Mouse (Mus musculus) hindbrain, embryonic 10.5 days (tissue): ENCODE measurements around the gene Ftcd. TPM values are rescaled to one million over a fixed set of nuclear protein-coding genes. Genes with fewer than 3 reads are reported as not detected.

ENCODE experiments used
- DNase-seq: peaks from one replicate; pipeline ENCODE4 v3.0.0-alpha.2; 2017; ENCODE audit warnings: low spot score
- H3K27ac ChIP-seq: fragments of 300-500 bp; sonication (generic); 2 replicates; pipeline ENCODE4 v1.5.1; 2016; ENCODE audit warnings: mild to moderate bottlenecking, moderate library complexity
- H3K27me3 ChIP-seq: fragments of 300-500 bp; sonication (generic); 2 replicates; pipeline ENCODE4 v1.6.1; 2016; ENCODE audit warnings: mild to moderate bottlenecking; ENCODE audit not compliant: poor library complexity, insufficient read depth, severe bottlenecking
- H3K36me3 ChIP-seq: fragments of 300-500 bp; sonication (generic); 2 replicates; pipeline ENCODE4 v1.6.1; 2016; ENCODE audit warnings: mild to moderate bottlenecking, moderate library complexity
- H3K4me1 ChIP-seq: fragments of 300-500 bp; sonication (generic); replicated peaks from 2 replicates; pipeline ENCODE4 v1.6.1; 2016; ENCODE audit warnings: mild to moderate bottlenecking
- H3K4me3 ChIP-seq: fragments of 300-500 bp; sonication (generic); 2 replicates; pipeline ENCODE4 v1.5.1; 2016; ENCODE audit warnings: mild to moderate bottlenecking, moderate library complexity
- H3K9me3 ChIP-seq: fragments of 300-500 bp; sonication (generic); 2 replicates; pipeline ENCODE4 v1.6.1; 2016; ENCODE audit warnings: mild to moderate bottlenecking, moderate library complexity
- WGBS: fragments of 180-500 bp; shearing (Covaris S2); methylation state at CpG from one replicate; pipeline ENCODE4 v1.1.7; 2016; 5-methylcytosine and 5-hydroxymethylcytosine counted together
- polyA plus RNA-seq: library from polyadenylated mRNA; unstranded; fragments of >200 nt; fragmentation: Nextera tagmentation; extraction: Ambion mirVana; gene quantifications from 2 replicates; pipeline ENCODE4 v1.2.1, GENCODE M21; 2016

The Ftcd gene
- polyA plus RNA-seq, result not detected in 2 replicates

DNA sequence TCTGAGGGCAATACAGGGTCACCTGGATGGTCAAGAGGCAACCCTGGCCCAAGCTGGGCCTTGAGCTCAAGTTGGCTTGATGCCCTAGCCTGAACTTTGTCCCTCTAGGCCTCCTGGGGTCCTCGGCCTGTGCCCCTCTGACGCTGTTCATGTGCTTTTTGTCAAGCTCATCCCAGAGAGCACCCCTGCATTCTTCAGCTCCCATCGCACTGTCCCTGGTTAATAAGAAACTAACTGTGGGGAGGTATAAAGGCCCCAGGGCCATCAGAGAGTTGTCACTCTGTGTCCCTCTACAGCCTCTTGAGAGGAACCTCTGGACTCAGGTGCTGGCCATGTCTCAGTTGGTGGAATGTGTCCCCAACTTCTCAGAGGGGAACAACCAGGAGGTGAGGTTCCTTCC, at the start of gene Ftcd:
TSS of gene Ftcd (plus strand) at position 275 of the 400 bp plus-strand sequence.
- no peak for DNase-seq
- Histone ChIP-seq H3K36me3 (no peaks in the 10 kb centered on the region), H3K4me1 (0 out of 2 replicates have a peak, but pooled peaks cover 6% of the 10 kb centered on the region), H3K9me3 (0 out of 2 replicates have a peak, but pooled peaks cover 5% of the 10 kb centered on the region), H3K4me3 (no peak within 1 kb of the TSS), H3K27ac (no peak within 1 kb of the TSS; the same call in 1 of the 2 replicates), H3K27me3 (no peaks in the 10 kb centered on the region)
- WGBS, result 83% methylated on average over 3 of the region's 3 CpGs

DNA sequence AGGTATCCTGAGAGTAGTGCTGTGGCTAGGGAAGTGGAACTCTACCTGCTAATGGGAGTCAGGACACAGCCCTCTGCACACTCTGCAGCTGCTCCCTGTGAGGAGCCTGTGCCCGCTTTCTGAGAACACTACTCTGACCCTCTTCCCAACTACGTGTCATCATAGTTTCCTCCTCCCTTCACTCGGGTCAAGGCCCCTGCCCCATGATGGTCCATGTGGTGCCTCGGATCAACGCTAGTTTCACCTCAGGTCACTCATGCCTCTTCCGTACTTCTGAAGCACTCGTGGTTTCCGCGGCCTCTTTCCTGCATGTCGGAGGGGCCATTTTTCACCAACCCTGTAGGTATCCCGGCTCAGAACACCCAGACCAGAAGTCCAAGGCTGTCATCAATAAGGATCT, 44.5 kb upstream of the Ftcd start:
- Histone ChIP-seq H3K27ac (peak overlapping the region; percentile 86), H3K4me1 (peaks cover 37% of the 10 kb centered on the region), H3K36me3 (peaks cover 34% of the 10 kb centered on the region), H3K9me3 (no peaks in the 10 kb centered on the region), H3K27me3 (no peaks in the 10 kb centered on the region), H3K4me3 (peak overlapping the region; percentile 71)
- 2% methylated on average over 11 of the region's 11 CpGs for WGBS
- no peak for DNase-seq

GRCm38 (mm10) chr10:76531375-76531774, 44.1 kb upstream of the Ftcd start, which contains the start of gene Lss:
Gene Lss, plus strand, starts transcription at chr10:76531588.
- peak; percentile 98 for DNase-seq
- Histone ChIP-seq H3K4me3 (peak within 1 kb of the TSS; percentile 71), H3K4me1 (peaks cover 37% of the 10 kb centered on the region), H3K27me3 (no peaks in the 10 kb centered on the region), H3K36me3 (peaks cover 38% of the 10 kb centered on the region), H3K27ac (peak within 1 kb of the TSS; percentile 86), H3K9me3 (no peaks in the 10 kb centered on the region)
- whole genome bisulfite sequencing, result under 1% methylated on average over 37 of the region's 37 CpGs

GRCm38 (mm10) chr10:76531828-76532227, 43.6 kb upstream of the Ftcd start:
- Histone ChIP-seq H3K36me3 (peaks cover 43% of the 10 kb centered on the region), H3K4me1 (peaks cover 37% of the 10 kb centered on the region), H3K27me3 (no peaks in the 10 kb centered on the region), H3K9me3 (no peaks in the 10 kb centered on the region), H3K4me3 (peak overlapping the region; percentile 71), H3K27ac (peak overlapping the region; percentile 86)
- WGBS, result under 1% methylated on average over 14 of the region's 14 CpGs
- no peak for DNase-seq

GRCm38 (mm10) chr10:76535526-76535925, 39.9 kb upstream of the Ftcd start:
- DNase-seq, result no peak
- no peaks in the 10 kb centered on the region for H3K27me3 ChIP-seq
- H3K36me3 ChIP-seq, result peaks cover 80% of the 10 kb centered on the region
- H3K9me3 ChIP-seq, result no peaks in the 10 kb centered on the region
- H3K27ac ChIP-seq, result no peak overlapping the region
- 95% methylated on average over 7 of the region's 7 CpGs for WGBS
- H3K4me1 ChIP-seq, result peaks cover 33% of the 10 kb centered on the region
- H3K4me3 ChIP-seq, result no peak overlapping the region

GRCm38 (mm10) chr10:76537619-76538018, 37.8 kb upstream of the Ftcd start:
- H3K27ac ChIP-seq, result no peak overlapping the region
- 90% methylated on average over 9 of the region's 9 CpGs for WGBS
- DNase-seq, result no peak
- peaks cover 14% of the 10 kb centered on the region for H3K4me1 ChIP-seq
- H3K4me3 ChIP-seq, result no peak overlapping the region
- no peaks in the 10 kb centered on the region for H3K27me3 ChIP-seq
- peaks cover 99% of the 10 kb centered on the region for H3K36me3 ChIP-seq
- no peaks in the 10 kb centered on the region for H3K9me3 ChIP-seq

DNA sequence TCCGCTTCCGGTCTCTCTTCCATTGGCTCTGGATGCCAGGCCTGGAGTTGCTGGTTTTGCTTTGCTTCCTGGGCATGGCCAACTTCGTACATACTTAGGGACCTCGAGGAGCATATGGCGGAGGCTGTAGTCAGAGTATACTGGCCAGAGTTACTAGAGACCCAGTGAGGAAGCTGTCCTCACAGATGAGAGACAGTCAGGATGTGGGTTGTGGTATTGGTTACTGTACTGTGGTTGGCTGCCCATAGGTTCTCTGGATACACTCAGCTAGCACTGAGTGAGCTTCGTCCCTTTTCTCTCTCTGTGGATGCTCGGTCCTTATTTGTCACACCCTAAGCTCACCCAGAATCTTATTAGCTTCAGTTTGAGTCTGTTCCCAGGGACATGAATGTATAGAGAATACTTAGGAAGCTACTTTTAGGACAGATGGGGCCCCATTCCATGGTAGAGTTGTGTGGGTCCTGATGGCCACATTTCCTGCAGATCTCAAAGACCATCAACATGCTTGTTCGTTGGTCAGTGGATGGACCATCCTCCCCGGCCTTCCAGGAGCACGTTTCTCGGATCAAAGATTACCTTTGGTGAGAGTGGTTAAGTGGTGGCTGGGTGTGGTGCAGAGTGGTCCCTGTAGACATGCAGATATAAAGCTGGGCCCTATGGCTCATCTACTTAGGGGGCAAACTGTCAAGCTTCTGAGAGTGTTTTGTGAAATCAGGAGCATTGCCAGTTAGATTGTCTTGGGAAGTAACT, 33.9 kb upstream of the Ftcd start:
- Histone ChIP-seq H3K27ac (no peak overlapping the region), H3K36me3 (peaks cover 100% of the 10 kb centered on the region), H3K4me3 (no peak overlapping the region), H3K4me1 (no peaks in the 10 kb centered on the region), H3K27me3 (no peaks in the 10 kb centered on the region), H3K9me3 (no peaks in the 10 kb centered on the region)
- DNase-seq, result no peak
- WGBS, result 95% methylated on average over 11 of the region's 11 CpGs

DNA sequence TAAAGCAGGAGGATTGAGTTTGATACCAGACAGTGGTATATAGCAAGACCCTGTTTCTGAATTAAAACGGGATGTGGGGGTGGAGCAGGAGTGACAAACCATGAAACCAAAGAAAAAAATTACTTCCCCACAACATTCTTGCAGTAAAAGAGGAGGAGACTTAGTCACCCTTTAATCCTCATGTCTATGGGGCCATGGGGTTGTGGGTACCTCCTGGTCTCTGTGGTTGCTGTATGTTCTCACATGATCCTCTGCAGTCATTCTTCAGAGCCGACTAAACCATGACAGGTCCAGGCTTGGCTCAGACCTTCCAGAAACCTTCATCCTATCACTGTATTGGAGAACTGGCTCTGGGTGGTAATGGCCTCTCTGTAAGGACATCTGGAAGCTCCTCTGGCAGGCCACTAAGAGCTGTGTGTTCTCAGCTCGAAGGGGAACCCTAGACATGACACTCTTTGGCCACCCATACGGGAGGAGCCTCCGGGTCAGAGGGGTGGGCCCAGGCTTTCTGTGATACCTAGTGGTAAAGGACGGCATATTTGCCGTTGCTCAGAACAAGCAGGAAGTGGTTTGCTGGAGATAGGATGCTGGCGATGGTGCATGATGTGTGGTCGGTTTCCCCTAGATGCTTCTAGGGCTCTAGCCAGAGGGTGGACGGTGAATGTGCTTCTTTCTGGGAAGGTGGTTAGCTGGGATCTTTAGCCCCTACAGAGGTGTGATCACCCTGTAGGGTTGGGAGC, 32.6 kb upstream of the Ftcd start:
- Histone ChIP-seq H3K27ac (no peak overlapping the region), H3K36me3 (peaks cover 100% of the 10 kb centered on the region), H3K4me1 (no peaks in the 10 kb centered on the region), H3K27me3 (no peaks in the 10 kb centered on the region), H3K4me3 (no peak overlapping the region), H3K9me3 (no peaks in the 10 kb centered on the region)
- DNase-seq, result no peak
- WGBS, result 92% methylated on average over 10 of the region's 10 CpGs

- no peaks in the 10 kb centered on the region for H3K9me3 ChIP-seq
- H3K27me3 ChIP-seq, result no peaks in the 10 kb centered on the region
- H3K36me3 ChIP-seq, result peaks cover 100% of the 10 kb centered on the region
- 92% methylated on average over 8 of the region's 8 CpGs for WGBS
- no peak overlapping the region for H3K4me3 ChIP-seq
- no peak overlapping the region for H3K27ac ChIP-seq
- no peaks in the 10 kb centered on the region for H3K4me1 ChIP-seq
- no peak for DNase-seq
Measured at GRCm38 (mm10) chr10:76546566-76546965, 28.9 kb upstream of the Ftcd start.

DNA sequence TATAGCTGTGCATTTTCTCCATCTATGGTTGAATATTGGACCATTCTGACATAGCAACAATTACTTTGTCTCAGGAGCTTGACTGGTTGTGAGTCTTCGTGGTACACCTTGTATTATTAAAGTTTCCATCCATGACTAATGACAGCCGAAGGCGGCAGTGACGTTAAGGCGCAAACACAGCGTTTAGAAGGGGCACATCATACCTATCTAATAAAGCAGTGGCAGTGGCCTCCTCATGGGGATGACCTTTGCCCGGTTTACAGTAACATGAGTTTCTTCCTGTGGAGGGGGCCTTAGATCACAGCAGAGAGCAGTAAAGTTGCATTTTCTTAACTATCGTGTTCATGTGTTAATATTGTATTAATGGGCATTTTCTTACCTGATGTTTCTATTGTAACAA, 27.2 kb upstream of the Ftcd start:
- Histone ChIP-seq H3K9me3 (no peaks in the 10 kb centered on the region), H3K36me3 (peaks cover 100% of the 10 kb centered on the region), H3K4me3 (no peak overlapping the region), H3K27me3 (no peaks in the 10 kb centered on the region), H3K27ac (no peak overlapping the region), H3K4me1 (no peaks in the 10 kb centered on the region)
- DNase-seq, result no peak
- WGBS, result 93% methylated on average over 8 of the region's 8 CpGs

DNA sequence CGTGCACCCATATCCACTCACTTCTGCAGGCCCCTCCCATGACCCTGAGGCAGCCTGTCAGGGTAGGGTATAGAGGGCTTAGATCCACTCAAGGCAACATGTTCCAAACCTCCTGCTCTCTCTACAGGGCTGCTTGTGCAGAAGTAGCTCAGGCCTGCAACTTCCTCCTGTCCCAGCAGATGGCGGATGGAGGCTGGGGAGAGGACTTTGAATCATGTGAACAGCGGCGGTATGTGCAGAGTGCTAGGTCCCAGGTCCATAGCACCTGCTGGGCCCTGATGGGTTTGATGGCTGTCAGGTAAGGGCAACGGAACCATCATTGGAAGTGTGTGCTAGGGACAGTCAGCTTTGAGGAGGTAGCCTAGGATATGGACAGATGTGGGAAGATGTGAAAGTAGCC, 25.0 kb upstream of the Ftcd start:
- WGBS, result 89% methylated on average over 5 of the region's 5 CpGs
- no peak for DNase-seq
- Histone ChIP-seq H3K36me3 (peaks cover 98% of the 10 kb centered on the region), H3K4me1 (no peaks in the 10 kb centered on the region), H3K4me3 (no peak overlapping the region), H3K27me3 (no peaks in the 10 kb centered on the region), H3K9me3 (no peaks in the 10 kb centered on the region), H3K27ac (no peak overlapping the region)

DNA sequence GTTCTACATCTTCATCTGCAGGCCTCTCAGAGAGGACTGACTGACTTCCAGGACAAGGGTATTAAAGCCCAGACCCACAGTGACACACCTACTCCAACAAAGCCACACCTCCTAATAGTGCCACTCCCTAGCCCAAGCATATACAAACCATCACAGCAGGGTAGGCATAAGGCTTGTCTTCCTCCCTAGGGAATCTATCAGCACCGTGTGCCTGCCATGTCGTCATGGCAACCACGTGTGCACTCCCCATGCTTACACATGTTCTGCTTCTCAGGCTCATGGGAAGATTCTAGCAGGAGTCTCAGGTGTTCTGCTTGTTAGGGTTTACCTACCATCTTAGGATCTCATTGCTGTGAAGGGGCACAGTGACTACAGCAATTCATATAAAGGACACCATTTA, 23.9 kb upstream of the Ftcd start:
- DNase-seq, result no peak
- Histone ChIP-seq H3K36me3 (peaks cover 94% of the 10 kb centered on the region), H3K4me1 (no peaks in the 10 kb centered on the region), H3K4me3 (no peak overlapping the region), H3K27ac (no peak overlapping the region), H3K27me3 (no peaks in the 10 kb centered on the region), H3K9me3 (no peaks in the 10 kb centered on the region)
- WGBS, result 94% methylated on average over 3 of the region's 3 CpGs

- Histone ChIP-seq H3K27ac (no peak overlapping the region), H3K27me3 (no peaks in the 10 kb centered on the region), H3K36me3 (peaks cover 70% of the 10 kb centered on the region), H3K9me3 (no peaks in the 10 kb centered on the region), H3K4me1 (no peaks in the 10 kb centered on the region), H3K4me3 (no peak overlapping the region)
- 90% methylated on average over 5 of the region's 5 CpGs for WGBS
- no peak for DNase-seq
Measured at GRCm38 (mm10) chr10:76554061-76554460, 21.4 kb upstream of the Ftcd start.
